Mouse (Mus musculus): ENCODE measurements at regions not wholly inside any gene's neighbourhood (a gene's known extent, or its start where the extent isn't known, plus 50 kb on each side); places are given as distances from the start of the nearest gene placed in this dataset.

GRCm38 (mm10) chr6:79099051-79099450 is 630.4 kb upstream of the Reg3g start:
- DNase-seq (ENCODE audit: extremely low spot score in 1 of 2, low spot score in 1 of 2), result peak in 1 of 2 experiments; percentile 3

- no peak for DNase-seq (ENCODE audit: extremely low spot score in 1 of 2, low spot score in 1 of 2)
Observed at GRCm38 (mm10) chr6:79057531-79057930, 588.9 kb upstream of the Reg3g start.

Measured in layer of hippocampus, postnatal 25 days (tissue).